Mouse (Mus musculus) B cell, adult 2 months (primary cell): ENCODE data around the gene CN725425.

Experiments used
- DNase-seq, 2 experiments: peaks; one replicate each; pipeline ENCODE4 v3.0.0; 2022

The CN725425 gene

GRCm38 (mm10) chr15:91199256-91199905 lies at the start of gene CN725425:
Gene CN725425 (plus strand): TSS chr15:91199494.
- DNase-seq: no peak

- DNase-seq: no peak
Measured at GRCm38 (mm10) chr15:91152592-91152991, 46.7 kb upstream of the CN725425 start.

- DNase-seq: no peak
Measured at GRCm38 (mm10) chr15:91153311-91153710, 46.0 kb upstream of the CN725425 start.

- DNase-seq: no peak
Measured at GRCm38 (mm10) chr15:91161153-91161552, 38.1 kb upstream of the CN725425 start.

- no peak for DNase-seq
Measured at GRCm38 (mm10) chr15:91163454-91163853, 35.8 kb upstream of the CN725425 start.

- no peak for DNase-seq
Measured at GRCm38 (mm10) chr15:91165021-91165420, 34.3 kb upstream of the CN725425 start.

- no peak for DNase-seq
Measured at GRCm38 (mm10) chr15:91167850-91168562, 31.3 kb upstream of the CN725425 start.

- no peak for DNase-seq
Measured at GRCm38 (mm10) chr15:91170602-91171328, 28.5 kb upstream of the CN725425 start.

- DNase-seq: no peak
Measured at GRCm38 (mm10) chr15:91171332-91171731, 28.0 kb upstream of the CN725425 start.

GRCm38 (mm10) chr15:91172193-91172592 lies 27.1 kb upstream of the CN725425 start:
- DNase-seq: no peak

- no peak for DNase-seq
Measured at GRCm38 (mm10) chr15:91178656-91179314, 20.5 kb upstream of the CN725425 start.

GRCm38 (mm10) chr15:91179911-91180622 lies 19.2 kb upstream of the CN725425 start:
- DNase-seq: no peak

- no peak for DNase-seq
Measured at GRCm38 (mm10) chr15:91186358-91186757, 12.9 kb upstream of the CN725425 start.

GRCm38 (mm10) chr15:91190026-91190425 lies 9.3 kb upstream of the CN725425 start:
- no peak for DNase-seq

GRCm38 (mm10) chr15:91190519-91191207 lies 8.6 kb upstream of the CN725425 start:
- no peak for DNase-seq

GRCm38 (mm10) chr15:91191412-91192222 lies 7.7 kb upstream of the CN725425 start, which contains the start of gene Abcd2:
Gene Abcd2 (minus strand): TSS chr15:91191799.
- DNase-seq: peak; percentile 3 to 5

GRCm38 (mm10) chr15:91192223-91192598 lies 7.1 kb upstream of the CN725425 start:
- no peak for DNase-seq

GRCm38 (mm10) chr15:91200833-91201232 lies 1.5 kb downstream of the CN725425 start:
- DNase-seq: no peak

- DNase-seq: no peak
Measured at GRCm38 (mm10) chr15:91202486-91202885, 3.2 kb downstream of the CN725425 start.

- DNase-seq: no peak
Measured at GRCm38 (mm10) chr15:91203521-91203920, 4.2 kb downstream of the CN725425 start.

GRCm38 (mm10) chr15:91206518-91206917 lies 7.2 kb downstream of the CN725425 start:
- DNase-seq: no peak
